Mouse (Mus musculus): ENCODE results near the gene Apoa2.

DNA sequence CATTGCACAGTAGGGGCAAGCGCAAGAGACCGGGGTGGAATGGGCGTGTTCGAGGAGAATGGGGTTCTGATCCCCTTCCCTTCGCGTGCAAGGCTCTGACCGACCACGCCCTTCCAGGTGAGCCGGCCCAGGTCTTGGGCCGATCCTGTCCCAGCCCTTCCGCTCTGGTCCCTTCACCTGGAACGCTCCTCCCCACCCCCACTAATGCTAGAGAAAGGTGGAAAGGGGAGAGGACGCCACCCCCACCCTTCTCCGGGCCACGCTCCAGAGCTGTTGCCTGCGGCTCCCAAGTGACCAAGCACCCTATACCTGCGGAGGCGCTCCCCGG is 45.7 kb downstream of the Apoa2 start:
- TF ChIP-seq CTCF (IDR thresholded peaks at IDR 0.05; ENCODE audit: borderline replicate concordance, control insufficient read depth, extremely low read depth, insufficient read depth, low read length, poor library complexity) = no peak
- no peak for TF ChIP-seq POLR2A (IDR thresholded peaks at IDR 0.05; ENCODE audit: control insufficient read depth, extremely low read depth, insufficient read depth, low read length, poor library complexity)

Measured in thymus, adult 2 months (tissue).